Mouse (Mus musculus): ENCODE data around the gene Kcnt2. TPM values are rescaled to one million over a fixed set of nuclear protein-coding genes. Genes with fewer than 3 reads are reported as not detected.

Gene Kcnt2
- polyA plus RNA-seq, 1 experiment from 2014 or later, result 1.6 TPM

DNA sequence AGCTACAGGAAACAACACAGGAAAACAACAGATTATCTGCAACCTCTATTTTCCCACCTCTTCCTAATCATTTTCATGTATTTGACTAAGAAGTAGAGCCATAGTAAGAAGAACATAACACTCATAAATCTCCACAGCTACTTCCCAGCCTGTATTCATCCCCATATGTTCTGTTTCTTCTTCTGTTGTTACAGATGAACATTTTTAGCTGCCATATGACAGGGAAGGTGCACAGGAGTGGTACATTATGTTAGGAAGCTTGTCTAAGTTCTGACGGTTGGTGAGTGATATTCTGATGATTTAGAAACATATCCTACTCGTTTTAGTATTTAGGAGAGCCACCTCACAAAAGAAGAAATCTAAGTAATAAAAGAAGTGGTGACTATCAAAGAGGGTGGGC, 231.0 kb downstream of the Kcnt2 start:
- Histone ChIP-seq H3K36me3 (ENCODE audit: control insufficient read depth, insufficient read depth, low read length) (no peaks in the 10 kb centered on the region), H3K27me3 (replicated peaks; ENCODE audit: control insufficient read depth, insufficient read depth, low read length) (no peaks in the 10 kb centered on the region), H3K4me3 (ENCODE audit: low read depth, low read length) (no peak overlapping the region), H3K4me1 (ENCODE audit: control insufficient read depth, insufficient read depth, low read length) (no peaks in the 10 kb centered on the region), H3K4me2 (ENCODE audit: low read depth, low read length) (no peak overlapping the region), H3K9ac (ENCODE audit: low read depth, low read length) (no peak overlapping the region), H3K27ac (replicated peaks; ENCODE audit: low read depth, low read length) (no peak overlapping the region), H3K9me3 (ENCODE audit: control insufficient read depth, low read length) (no peaks in the 10 kb centered on the region)
- 75% methylated on average over 2 of the region's 2 CpGs for WGBS
- DNase-seq (ENCODE audit: low spot score) (no peak), ATAC-seq (ENCODE audit: low read depth) (no peak)

- Histone ChIP-seq H3K9ac (ENCODE audit: low read depth, low read length) (no peak overlapping the region), H3K27me3 (replicated peaks; ENCODE audit: control insufficient read depth, insufficient read depth, low read length) (no peaks in the 10 kb centered on the region), H3K4me3 (ENCODE audit: low read depth, low read length) (no peak overlapping the region), H3K4me2 (ENCODE audit: low read depth, low read length) (no peak overlapping the region), H3K9me3 (ENCODE audit: control insufficient read depth, low read length) (no peaks in the 10 kb centered on the region), H3K27ac (replicated peaks; ENCODE audit: low read depth, low read length) (no peak overlapping the region), H3K4me1 (ENCODE audit: control insufficient read depth, insufficient read depth, low read length) (no peaks in the 10 kb centered on the region), H3K36me3 (ENCODE audit: control insufficient read depth, insufficient read depth, low read length) (no peaks in the 10 kb centered on the region)
- DNase-seq (ENCODE audit: low spot score) (no peak), ATAC-seq (ENCODE audit: low read depth) (no peak)
- WGBS, result 83% methylated on average over 1 of the region's 1 CpGs
These were observed 238.1 kb downstream of the Kcnt2 start for GRCm38 (mm10) chr1:140484016-140484415.

DNA sequence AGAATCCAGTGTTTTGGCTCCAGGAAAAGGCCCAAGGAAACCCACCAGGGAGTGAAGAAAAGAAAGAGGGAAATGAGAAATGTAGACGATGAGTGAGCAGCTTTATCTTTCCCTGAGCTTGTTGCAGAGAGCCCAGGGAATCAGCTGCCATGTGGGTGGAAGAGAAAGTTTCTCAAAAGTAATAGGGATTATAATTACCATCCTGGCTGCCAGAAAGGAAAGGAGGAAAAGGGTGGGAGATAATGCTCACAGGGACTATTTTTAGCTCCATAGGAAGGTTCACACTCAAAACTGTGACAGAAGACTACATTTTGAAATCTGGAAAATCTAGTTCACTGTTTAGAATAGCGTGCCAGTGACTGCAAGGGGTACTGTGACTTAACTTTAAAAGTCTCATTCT, 243.9 kb downstream of the Kcnt2 start:
- Histone ChIP-seq H3K4me2 (ENCODE audit: low read depth, low read length) (no peak overlapping the region), H3K27ac (replicated peaks; ENCODE audit: low read depth, low read length) (no peak overlapping the region), H3K36me3 (ENCODE audit: control insufficient read depth, insufficient read depth, low read length) (no peaks in the 10 kb centered on the region), H3K4me3 (ENCODE audit: low read depth, low read length) (no peak overlapping the region), H3K4me1 (ENCODE audit: control insufficient read depth, insufficient read depth, low read length) (no peaks in the 10 kb centered on the region), H3K9me3 (ENCODE audit: control insufficient read depth, low read length) (no peaks in the 10 kb centered on the region), H3K9ac (ENCODE audit: low read depth, low read length) (no peak overlapping the region), H3K27me3 (replicated peaks; ENCODE audit: control insufficient read depth, insufficient read depth, low read length) (no peaks in the 10 kb centered on the region)
- DNase-seq (ENCODE audit: low spot score) (no peak), ATAC-seq (ENCODE audit: low read depth) (no peak)
- 57% methylated on average over 2 of the region's 2 CpGs for WGBS

- Histone ChIP-seq H3K36me3 (ENCODE audit: control insufficient read depth, insufficient read depth, low read length) (no peaks in the 10 kb centered on the region), H3K4me1 (ENCODE audit: control insufficient read depth, insufficient read depth, low read length) (no peaks in the 10 kb centered on the region), H3K27ac (replicated peaks; ENCODE audit: low read depth, low read length) (no peak overlapping the region), H3K4me3 (ENCODE audit: low read depth, low read length) (no peak overlapping the region), H3K9me3 (ENCODE audit: control insufficient read depth, low read length) (no peaks in the 10 kb centered on the region), H3K27me3 (replicated peaks; ENCODE audit: control insufficient read depth, insufficient read depth, low read length) (no peaks in the 10 kb centered on the region), H3K4me2 (ENCODE audit: low read depth, low read length) (no peak overlapping the region), H3K9ac (ENCODE audit: low read depth, low read length) (no peak overlapping the region)
- 75% methylated on average over 1 of the region's 1 CpGs for WGBS
- DNase-seq (ENCODE audit: low spot score) (no peak), ATAC-seq (ENCODE audit: low read depth) (no peak)
These were observed 245.4 kb downstream of the Kcnt2 start for GRCm38 (mm10) chr1:140491406-140491805.

DNA sequence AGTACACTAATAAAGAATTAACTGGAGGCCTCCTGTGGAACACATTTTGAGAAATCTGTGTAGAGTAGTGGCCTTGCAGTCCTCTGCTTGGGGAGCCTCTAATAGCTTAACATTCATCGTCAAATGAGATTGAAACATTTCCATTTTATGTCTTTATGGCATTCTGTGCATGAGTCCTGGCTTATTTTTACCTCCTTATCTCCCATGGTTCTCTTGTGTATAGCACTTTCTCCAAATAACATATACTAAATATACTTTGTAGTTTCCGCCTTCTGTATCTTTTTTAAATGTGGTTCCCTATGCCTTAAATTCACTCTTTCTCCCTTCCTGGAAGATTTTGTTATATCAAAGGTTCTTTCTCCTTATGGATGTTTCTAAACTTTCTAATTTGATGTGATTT, 246.3 kb downstream of the Kcnt2 start:
- no peaks in the 10 kb centered on the region for H3K27me3 ChIP-seq (replicated peaks; ENCODE audit: control insufficient read depth, insufficient read depth, low read length)
- no peaks in the 10 kb centered on the region for H3K36me3 ChIP-seq (ENCODE audit: control insufficient read depth, insufficient read depth, low read length)
- 90% methylated on average over 2 of the region's 2 CpGs for WGBS
- ATAC-seq (ENCODE audit: low read depth), result no peak
- no peaks in the 10 kb centered on the region for H3K9me3 ChIP-seq (ENCODE audit: control insufficient read depth, low read length)
- no peak for DNase-seq (ENCODE audit: low spot score)
- H3K4me1 ChIP-seq (ENCODE audit: control insufficient read depth, insufficient read depth, low read length), result no peaks in the 10 kb centered on the region
- no peak overlapping the region for H3K4me2 ChIP-seq (ENCODE audit: low read depth, low read length)
- no peak overlapping the region for H3K9ac ChIP-seq (ENCODE audit: low read depth, low read length)
- no peak overlapping the region for H3K27ac ChIP-seq (replicated peaks; ENCODE audit: low read depth, low read length)
- H3K4me3 ChIP-seq (ENCODE audit: low read depth, low read length), result no peak overlapping the region

- ATAC-seq (ENCODE audit: low read depth) (no peak), DNase-seq (ENCODE audit: low spot score) (no peak)
- H3K4me3 ChIP-seq (ENCODE audit: low read depth, low read length), result no peak overlapping the region
- H3K9me3 ChIP-seq (ENCODE audit: control insufficient read depth, low read length), result no peaks in the 10 kb centered on the region
- no peak overlapping the region for H3K27ac ChIP-seq (replicated peaks; ENCODE audit: low read depth, low read length)
- no peak overlapping the region for H3K4me2 ChIP-seq (ENCODE audit: low read depth, low read length)
- no peaks in the 10 kb centered on the region for H3K36me3 ChIP-seq (ENCODE audit: control insufficient read depth, insufficient read depth, low read length)
- H3K9ac ChIP-seq (ENCODE audit: low read depth, low read length), result no peak overlapping the region
- H3K4me1 ChIP-seq (ENCODE audit: control insufficient read depth, insufficient read depth, low read length), result no peaks in the 10 kb centered on the region
- no peaks in the 10 kb centered on the region for H3K27me3 ChIP-seq (replicated peaks; ENCODE audit: control insufficient read depth, insufficient read depth, low read length)
These were observed 267.5 kb downstream of the Kcnt2 start for GRCm38 (mm10) chr1:140513451-140513850.

GRCm38 (mm10) chr1:140531285-140531908, 285.4 kb downstream of the Kcnt2 start:
- Histone ChIP-seq H3K4me1 (ENCODE audit: control insufficient read depth, insufficient read depth, low read length) (no peaks in the 10 kb centered on the region), H3K4me3 (ENCODE audit: low read depth, low read length) (no peak overlapping the region), H3K9me3 (ENCODE audit: control insufficient read depth, low read length) (no peaks in the 10 kb centered on the region), H3K4me2 (ENCODE audit: low read depth, low read length) (no peak overlapping the region), H3K36me3 (ENCODE audit: control insufficient read depth, insufficient read depth, low read length) (no peaks in the 10 kb centered on the region), H3K27me3 (replicated peaks; ENCODE audit: control insufficient read depth, insufficient read depth, low read length) (no peaks in the 10 kb centered on the region), H3K27ac (replicated peaks; ENCODE audit: low read depth, low read length) (no peak overlapping the region), H3K9ac (ENCODE audit: low read depth, low read length) (no peak overlapping the region)
- ATAC-seq (ENCODE audit: low read depth), result no peak
- DNase-seq (ENCODE audit: low spot score), result peak; percentile 55
- 33% methylated on average over 4 of the region's 4 CpGs for WGBS

- Histone ChIP-seq H3K4me1 (ENCODE audit: control insufficient read depth, insufficient read depth, low read length) (no peaks in the 10 kb centered on the region), H3K9me3 (ENCODE audit: control insufficient read depth, low read length) (no peaks in the 10 kb centered on the region), H3K4me3 (ENCODE audit: low read depth, low read length) (no peak overlapping the region), H3K27me3 (replicated peaks; ENCODE audit: control insufficient read depth, insufficient read depth, low read length) (no peaks in the 10 kb centered on the region), H3K9ac (ENCODE audit: low read depth, low read length) (no peak overlapping the region), H3K36me3 (ENCODE audit: control insufficient read depth, insufficient read depth, low read length) (no peaks in the 10 kb centered on the region), H3K4me2 (ENCODE audit: low read depth, low read length) (no peak overlapping the region), H3K27ac (replicated peaks; ENCODE audit: low read depth, low read length) (no peak overlapping the region)
- DNase-seq (ENCODE audit: low spot score) (no peak), ATAC-seq (ENCODE audit: low read depth) (no peak)
These were observed 288.9 kb downstream of the Kcnt2 start for GRCm38 (mm10) chr1:140534849-140535248.

DNA sequence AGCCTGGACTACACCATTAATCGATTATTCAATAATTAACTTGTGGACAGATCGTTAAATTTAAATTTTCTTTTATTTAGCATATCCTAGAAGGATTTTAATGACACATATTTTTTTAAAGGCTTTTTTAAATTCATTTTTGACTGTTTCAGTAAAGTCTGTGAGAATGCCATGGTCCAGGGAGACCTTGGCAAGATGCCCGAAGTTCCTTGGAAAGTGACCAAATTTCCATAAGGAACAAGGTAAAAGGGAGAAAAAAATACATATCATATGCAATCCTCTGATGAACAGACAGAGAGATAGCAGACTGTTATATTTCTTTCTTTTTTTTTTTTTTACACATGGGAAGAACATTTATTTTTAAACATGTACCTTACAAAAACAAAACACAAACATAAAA, 296.1 kb downstream of the Kcnt2 start:
- 87% methylated on average over 3 of the region's 3 CpGs for WGBS
- H3K9ac ChIP-seq (ENCODE audit: low read depth, low read length), result no peak overlapping the region
- DNase-seq (ENCODE audit: low spot score), result no peak

More for the DNA sequence above, 296.1 kb downstream of the Kcnt2 start:
- H3K4me2 ChIP-seq (ENCODE audit: low read depth, low read length), result no peak overlapping the region
- no peaks in the 10 kb centered on the region for H3K9me3 ChIP-seq (ENCODE audit: control insufficient read depth, low read length)
- H3K36me3 ChIP-seq (ENCODE audit: control insufficient read depth, insufficient read depth, low read length), result no peaks in the 10 kb centered on the region
- H3K4me3 ChIP-seq (ENCODE audit: low read depth, low read length), result no peak overlapping the region
- no peaks in the 10 kb centered on the region for H3K27me3 ChIP-seq (replicated peaks; ENCODE audit: control insufficient read depth, insufficient read depth, low read length)
- H3K27ac ChIP-seq (replicated peaks; ENCODE audit: low read depth, low read length), result no peak overlapping the region
- no peak for ATAC-seq (ENCODE audit: low read depth)
- no peaks in the 10 kb centered on the region for H3K4me1 ChIP-seq (ENCODE audit: control insufficient read depth, insufficient read depth, low read length)

All from embryonic facial prominence, embryonic 14.5 days (tissue).